Mouse (Mus musculus): ENCODE measurements around the gene Aspn. TPM values are rescaled to one million over a fixed set of nuclear protein-coding genes. Genes with fewer than 3 reads are reported as not detected.
A peak's percentile ranks its signal among the peaks of the same experiment; 100 is the strongest.

The Aspn gene
- 1 to 10 TPM; 2.0 to 5.8 (median 2.9) TPM for total RNA-seq (2022)

DNA sequence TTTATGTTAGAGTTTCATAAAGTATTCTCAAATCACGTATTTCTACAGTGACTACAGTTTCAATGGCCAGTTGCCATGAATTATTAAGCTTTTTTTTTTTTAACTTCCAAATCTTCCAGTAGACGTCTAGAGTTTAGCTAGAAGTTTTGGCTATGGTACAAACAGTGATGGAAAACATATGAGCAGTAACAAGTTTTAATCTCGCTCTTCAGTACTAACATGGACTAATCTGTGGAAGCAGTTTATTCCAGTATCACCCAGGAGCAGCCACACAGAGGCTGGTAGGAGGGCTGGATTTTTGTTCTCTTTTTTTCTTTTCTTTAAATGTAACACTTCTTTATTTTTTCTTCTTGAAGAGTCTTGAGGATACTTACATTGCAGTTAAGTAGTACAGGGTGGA is at the start of gene Aspn:
Aspn (plus strand) TSS at position 165 of the 400 bp plus-strand sequence.
- no peak for DNase-seq

DNA sequence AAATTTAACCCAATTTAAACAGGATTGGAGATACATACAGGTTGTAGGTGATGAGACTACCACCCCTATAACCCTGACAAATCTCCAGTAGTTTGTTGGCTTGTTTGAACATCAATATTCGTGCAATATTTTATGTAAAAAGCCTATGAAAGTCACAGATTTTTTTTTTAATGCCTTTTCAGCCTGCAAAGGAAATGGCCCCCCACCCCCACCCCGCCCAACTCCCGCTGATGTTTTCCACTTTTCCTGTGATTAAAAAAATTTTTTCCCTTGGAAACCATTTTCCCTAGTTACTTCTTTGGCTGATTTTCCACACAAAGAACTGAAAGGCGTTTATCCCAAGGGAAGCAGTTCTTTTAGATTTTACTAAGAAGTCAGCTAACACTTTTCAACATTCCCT is 39.7 kb upstream of the Aspn start, which contains the start of gene Ecm2:
Ecm2 (plus strand) TSS at position 301 of the 400 bp plus-strand sequence.
- DNase-seq: no peak

DNA sequence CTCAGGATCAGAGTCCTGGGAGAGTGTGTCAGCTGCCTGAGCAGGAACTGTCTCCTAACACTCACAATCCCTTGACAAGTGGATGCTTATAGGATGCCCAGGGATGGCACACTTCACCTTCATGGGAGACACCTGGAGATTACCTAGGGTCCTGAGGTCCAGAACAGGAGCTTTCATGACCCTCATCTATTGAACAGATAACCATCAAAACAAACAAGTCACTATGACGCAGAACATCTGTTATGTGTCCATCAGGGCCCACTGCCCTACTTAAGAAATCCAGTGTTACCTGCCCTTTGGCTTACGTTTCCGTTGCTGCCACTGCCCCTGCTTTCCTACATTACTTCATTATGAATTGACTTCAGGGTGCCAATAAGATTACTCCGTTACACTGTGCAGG is 38.5 kb upstream of the Aspn start:
- no peak for DNase-seq

DNA sequence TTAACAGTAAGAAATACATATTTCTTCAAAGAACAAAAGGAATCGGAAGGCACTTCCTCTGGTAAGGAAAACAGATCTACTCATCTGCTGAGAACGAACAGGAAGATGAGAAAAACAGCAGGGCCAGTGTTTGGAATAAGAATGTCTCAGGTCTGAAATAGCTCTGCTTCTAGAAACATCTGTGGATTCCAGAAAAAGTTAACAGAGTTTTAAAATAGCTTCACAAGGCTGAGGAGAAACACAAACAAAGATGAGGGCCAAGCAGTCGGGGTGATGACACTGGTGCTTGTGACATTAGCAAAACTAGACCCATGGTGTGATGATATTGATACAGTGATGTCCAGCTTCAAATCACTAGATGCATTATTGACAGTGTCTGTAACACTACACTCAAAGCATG is 37.1 kb upstream of the Aspn start:
- DNase-seq: no peak

DNA sequence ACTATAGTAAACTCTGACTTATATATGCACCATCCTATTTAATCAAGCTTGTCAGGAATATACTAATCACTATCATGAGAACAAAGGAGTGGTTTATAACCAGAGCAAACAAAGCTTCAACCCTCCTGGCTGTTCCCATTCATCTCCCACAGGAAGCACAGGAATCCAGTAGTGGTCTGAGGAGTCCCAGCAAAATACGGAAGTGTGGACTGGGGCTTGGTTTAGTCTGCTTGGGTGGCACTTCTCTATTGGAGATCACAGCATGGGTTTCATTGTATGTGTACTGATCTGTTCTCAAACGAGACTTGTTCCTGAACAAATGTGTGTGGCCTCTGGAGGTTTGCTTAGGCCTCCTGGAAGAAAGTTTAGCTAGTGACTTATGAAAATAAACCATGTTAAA is 25.5 kb upstream of the Aspn start:
- DNase-seq: no peak

DNA sequence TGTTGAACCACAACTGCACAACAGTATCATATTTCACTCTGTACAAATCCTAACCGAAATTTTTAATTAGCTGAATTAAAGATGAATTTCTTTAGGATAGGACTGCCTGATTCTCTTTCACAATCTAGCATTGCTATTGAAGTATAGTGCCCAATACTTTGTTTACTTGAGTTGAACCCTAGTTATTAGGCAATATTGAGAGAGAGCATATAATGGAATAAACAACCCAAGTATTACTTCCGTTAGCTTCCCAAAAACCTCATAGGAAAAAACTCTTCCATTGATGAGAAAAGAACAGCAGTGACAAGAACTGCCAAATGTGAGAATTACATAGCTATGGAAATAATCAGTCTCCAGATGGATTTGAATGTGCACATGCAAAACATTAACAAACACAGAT is 18.0 kb upstream of the Aspn start:
- no peak for DNase-seq

DNA sequence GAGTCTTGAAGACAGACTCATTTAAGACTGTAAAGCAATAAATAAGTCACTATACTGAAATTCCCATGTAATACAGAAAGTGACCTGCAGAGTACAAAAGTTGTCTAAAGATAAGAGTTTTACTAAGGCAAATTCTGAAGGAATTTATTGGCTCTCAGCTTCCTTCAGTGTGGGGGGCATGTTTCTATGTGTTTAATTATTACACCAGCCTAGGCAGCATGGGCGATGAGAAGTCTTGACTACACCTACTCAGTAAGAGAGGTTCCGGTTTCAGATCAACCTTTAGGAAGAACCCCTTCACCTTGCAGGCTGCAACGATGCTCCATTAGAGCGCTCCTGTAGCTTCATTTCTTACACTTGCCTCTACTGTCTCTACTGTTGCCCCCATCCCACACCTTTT is 13.6 kb upstream of the Aspn start:
- no peak for DNase-seq

DNA sequence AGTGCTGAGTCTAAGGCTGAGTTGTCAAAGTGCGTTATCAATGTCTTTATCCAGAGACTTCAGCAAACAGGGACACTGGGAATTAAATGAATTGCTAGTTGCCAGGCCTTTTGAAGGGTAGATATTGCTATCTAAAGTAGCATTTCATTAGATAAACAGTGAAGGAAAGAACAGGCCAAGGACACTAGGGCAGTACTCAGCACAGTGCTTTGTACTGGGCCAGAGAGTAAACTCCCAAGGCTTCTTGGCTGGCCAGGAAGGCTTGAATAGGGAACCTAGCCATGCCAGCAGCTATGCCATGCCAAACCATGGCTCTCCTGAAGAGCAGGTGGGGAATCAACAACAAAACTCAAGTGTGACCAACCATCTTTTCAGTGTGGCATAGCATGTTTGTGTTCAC is 7.3 kb upstream of the Aspn start:
- DNase-seq: peak; percentile 37

DNA sequence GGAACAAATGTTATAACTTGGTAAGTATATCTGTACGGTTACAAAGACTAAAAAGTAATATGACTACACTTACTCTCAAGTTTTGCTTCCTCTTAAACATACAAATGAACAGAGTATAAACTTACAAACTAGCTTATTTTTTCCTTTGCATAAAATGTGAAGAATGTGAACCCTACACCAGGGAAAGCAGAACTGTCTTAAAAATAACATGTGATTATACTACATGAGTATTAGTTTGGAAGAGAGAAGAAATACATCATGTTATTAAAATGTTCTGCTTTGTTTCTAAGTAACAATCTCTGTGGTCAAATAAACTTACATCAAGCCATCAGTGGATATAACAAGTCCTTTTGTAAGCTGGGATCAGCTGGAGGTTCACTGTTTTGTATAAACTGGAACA is 5.5 kb upstream of the Aspn start:
- no peak for DNase-seq

DNA sequence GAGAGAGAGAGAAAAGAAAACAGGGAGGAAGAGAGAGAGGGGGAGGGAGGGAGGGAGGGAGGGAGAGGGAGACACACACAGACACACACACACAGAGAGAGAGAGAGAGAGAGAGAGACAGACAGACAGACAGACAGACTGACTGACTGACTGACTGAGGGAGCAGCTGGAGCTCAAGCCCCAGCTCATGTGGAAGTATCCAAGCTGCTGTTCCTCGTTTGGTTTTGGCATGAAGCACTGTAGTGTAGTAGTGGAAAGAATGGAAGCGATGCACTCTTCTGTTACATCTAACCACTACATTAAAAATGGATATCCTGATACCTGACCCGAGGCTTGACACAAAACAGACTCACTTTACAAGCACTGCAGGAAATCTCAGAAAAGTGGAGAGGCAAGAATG is 1.4 kb downstream of the Aspn start:
- no peak for DNase-seq

DNA sequence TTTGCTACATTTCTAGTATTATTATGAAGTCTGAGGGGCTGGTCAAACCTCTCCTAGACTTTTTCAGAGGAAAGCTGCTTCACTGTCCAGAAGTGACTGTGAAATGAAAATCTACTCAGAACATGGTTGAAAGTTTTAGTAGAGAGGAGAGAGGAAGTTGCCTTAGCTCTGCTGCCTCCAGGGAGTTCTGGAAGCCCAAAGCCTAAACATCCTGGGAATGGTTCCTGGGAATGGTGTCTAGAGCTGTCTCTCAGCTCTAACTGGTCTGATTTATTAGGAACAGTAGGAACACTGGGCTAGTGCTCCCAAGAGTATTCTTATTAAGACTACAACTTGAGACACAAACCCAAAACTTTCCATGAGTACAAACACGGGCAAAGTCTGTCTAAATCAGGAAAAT is 2.3 kb downstream of the Aspn start:
- DNase-seq: no peak

DNA sequence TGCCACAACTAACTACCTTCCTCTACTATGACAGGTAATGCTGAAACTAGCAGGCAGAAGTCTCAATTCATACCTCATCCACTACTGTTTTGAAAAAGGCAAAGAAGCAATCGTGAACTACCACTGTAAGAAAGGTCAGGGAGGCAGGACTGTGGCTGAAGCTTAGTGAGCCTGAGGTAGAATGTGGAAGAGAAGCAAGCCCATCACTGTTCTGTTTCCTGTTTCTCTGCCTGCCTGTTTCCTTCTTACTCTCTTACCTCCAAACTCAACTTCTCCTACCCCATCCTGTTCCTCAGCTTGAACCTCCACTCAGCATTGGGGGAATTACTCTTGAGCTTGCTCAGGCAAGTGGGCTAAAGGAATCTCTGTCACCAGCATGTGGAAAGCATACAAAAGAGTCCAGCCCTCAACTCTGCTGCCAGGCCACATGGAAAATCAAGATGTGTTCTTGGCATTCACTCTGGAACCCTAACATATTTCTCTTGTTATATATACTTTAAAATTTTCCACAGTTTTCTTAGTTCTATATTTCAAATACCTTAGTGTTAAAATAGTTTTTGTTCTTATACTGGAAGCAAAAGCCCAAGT is 3.4 kb downstream of the Aspn start:
- DNase-seq: no peak

DNA sequence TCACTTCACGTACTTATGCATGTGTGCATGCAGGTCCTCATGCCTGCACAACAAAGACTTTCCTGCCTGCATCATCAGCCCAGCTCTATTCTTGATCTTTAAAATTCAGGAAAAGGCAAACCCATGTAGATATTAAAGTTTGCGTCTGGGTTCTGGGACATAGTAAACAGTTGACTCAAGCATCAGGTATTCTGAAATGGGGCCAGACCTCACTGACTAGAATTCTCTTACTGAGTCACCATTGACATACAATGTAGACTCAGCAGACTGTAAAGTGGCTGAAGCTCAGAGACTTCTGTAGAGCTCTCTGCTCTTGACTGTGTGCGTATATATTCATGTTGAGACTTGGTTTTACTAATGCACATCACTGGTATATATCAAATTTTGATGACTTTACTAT is 5.4 kb downstream of the Aspn start:
- no peak for DNase-seq

DNA sequence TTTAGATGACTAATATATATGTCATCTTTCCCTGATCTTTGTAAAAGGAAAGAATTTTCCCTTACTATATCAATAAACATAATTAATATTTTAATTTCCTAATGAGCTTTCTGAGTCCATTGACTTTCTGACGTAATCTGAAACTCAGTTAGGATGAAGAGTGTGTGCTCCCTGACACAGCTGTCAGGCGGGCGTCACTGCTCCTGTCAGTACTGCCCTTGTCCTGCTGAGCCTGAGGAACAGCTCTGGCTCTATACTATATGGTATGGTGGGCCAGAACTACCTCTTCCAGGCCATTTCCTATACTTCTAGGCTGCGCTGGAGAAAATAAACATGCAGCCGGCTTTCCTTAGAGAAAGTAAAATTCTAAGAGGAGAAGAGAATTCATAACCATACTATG is 10.3 kb downstream of the Aspn start:
- no peak for DNase-seq

DNA sequence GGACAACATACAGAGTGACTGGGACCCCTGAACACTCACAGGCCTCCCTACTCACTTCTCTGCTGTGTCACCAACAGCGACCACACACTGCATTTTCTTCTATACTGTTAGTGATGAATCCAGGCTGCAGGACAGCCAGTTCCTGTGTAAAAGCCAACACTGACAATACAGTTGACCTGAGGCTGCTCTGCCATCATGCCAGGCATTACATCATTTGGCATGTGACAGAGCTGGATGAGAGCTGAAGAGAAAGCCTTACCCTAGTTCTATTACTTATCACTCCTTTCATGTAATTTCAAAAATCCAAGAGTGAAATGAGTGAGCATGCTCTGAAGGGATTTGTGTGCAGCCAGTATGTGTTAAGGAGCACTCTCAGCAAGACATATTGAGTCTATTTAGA is 12.0 kb downstream of the Aspn start:
- no peak for DNase-seq

DNA sequence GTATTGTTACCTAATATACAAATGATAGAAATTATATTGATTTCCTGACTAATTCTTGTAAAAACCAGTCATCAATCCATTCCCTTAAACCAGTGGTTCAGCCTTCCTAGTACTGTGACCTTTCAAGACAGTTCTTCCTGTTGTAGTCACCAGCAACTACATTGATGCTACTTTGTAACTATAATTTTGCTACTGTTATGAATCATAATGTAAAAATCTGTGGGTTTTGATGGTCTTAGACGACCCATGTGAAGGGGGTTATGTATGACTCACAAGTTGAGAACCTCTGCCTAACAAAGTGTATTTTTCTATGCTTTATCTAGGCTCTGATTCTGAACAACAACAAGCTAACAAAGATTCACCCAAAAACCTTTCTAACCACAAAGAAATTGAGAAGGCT is 12.7 kb downstream of the Aspn start:
- no peak for DNase-seq

DNA sequence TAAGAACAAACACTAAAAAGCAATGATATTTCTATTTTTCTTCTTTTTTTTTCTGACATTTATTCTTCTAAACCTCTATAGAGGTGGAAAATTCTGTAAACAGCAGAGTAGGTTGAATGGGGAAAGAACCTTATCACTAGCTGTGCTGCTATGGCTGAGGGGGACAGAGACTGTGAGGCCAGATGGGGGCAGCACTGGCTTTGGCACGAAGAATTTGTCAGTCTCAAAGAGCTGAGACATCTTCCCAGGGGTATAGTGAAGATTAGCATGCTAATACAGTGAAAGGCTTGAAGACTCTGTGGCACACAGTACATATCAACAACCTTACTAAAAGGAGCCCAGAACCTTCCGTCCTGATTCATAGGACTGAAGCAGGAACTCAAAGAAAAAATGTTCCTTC is 14.9 kb downstream of the Aspn start:
- no peak for DNase-seq

DNA sequence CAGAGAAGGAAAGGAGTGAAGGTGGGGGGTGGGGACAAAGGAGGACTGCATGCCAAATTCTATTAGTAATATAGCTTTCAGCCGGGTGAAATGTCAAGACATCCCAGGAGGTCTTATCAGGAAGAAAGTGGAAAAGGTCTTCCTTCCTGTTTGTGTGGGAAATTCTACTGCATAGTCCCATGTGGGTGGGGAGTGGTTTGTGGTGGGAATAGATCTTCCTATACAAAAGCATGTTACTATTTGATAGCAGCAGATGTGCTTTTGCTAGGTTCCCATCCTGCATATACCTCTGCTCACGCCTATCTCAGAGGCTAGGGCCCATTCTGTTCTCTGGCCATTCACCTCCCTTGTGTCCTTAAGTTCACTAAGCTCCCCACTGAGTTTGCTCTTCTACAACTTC is 16.6 kb downstream of the Aspn start:
- DNase-seq: no peak

DNA sequence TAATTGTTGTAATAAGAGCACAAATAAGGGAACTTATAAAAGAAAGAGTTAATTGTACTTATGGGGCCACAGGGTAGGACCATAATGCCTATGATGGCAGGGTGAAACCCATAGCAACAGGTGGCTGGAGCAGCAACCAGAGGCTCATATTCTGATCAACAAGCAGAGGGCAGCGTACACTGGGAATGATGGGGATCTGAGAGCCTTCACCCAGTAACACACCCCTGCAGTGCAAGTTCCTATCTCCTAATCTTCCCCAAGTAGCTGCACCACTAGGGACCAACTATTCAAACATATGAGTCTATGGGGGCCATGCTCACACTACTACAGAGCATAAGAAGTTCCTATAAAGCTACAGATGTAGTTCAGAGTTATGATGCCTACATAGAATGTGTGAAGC is 20.1 kb downstream of the Aspn start:
- no peak for DNase-seq

DNA sequence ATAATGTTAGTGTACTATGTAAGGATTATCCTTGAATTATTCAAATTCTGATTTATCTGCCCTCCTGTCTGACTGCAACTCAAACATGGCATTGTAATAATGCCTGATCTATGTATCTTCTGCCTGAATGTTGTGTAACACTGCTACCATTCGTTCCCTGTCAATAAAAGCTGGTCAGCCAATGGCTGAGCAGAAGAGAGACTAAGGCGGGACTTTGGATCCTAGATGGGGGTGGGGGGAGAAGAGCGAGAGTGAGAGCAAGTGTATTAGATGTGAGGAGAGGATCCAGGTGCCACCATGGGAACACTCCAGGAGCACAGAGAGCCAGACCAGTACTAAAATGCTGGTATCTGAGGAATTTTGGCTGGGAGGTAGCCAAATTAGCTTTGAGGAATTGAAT is 26.1 kb downstream of the Aspn start:
- no peak for DNase-seq

DNA sequence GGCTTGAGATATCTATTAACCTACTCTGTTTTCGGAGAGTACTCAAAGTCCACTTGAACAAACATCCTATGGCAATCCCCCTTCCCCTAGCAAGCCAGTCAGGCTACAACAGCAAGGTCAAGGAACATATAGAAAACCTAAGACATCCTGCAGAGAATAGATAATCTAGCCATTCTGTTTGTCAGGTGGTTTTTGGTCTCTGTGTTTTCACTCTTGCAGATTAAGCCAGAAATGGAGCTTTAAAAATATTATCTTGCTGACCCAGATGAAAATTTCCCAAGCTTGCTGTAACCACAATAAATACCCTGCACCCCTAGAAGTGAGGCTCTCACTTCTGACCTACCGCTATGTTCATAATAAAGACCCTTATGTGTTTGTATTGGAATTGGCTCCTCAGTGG is 27.2 kb downstream of the Aspn start:
- no peak for DNase-seq

DNA sequence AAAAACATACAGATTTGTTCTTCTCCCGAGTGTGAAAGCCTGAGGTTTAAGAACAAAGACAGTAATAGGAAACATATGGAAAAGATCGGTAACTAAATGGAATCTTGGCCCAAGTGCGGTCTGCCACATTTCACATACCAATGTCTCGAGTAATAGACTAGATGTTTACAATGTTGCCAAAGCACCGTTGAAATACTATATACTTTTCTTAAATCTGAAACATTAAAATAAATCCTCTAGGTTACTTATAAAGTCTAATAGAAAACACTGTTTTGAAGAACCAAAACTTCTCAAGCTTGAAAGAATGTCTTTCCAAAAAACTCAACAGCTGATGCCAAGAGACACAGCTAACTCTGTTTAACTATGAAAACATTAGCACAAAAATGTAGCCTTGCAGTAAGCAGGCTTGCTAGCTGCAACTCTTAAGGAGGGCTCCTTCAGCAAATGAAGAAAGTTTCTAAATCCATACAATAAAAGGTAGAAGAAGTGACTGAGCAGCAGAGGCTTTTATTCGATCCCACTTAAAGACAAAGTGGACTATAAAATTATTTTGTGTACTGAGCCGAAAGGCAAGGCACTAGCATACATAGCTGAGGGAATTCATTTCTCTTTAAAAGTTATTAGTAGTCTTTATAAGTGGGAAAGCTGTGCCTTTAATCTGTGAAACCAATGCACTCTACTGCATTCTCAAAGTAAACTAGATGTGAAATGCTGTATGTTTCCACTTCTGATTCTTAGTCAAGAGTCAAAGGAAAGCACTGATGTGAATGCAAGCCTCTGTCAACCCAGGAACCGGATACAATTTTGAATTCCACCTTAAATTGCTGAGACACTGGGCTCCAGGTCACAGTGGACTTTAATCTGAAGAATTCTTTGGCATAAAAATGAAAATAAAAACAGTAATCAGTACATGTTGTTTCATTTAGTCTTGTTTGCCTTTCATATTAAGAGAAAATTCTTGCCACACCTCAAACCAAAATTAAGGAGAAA is 37.6 kb downstream of the Aspn start, which contains the start of gene Omd:
Omd (plus strand) TSS at position 922 of the 990 bp plus-strand sequence.
- DNase-seq: no peak

DNA sequence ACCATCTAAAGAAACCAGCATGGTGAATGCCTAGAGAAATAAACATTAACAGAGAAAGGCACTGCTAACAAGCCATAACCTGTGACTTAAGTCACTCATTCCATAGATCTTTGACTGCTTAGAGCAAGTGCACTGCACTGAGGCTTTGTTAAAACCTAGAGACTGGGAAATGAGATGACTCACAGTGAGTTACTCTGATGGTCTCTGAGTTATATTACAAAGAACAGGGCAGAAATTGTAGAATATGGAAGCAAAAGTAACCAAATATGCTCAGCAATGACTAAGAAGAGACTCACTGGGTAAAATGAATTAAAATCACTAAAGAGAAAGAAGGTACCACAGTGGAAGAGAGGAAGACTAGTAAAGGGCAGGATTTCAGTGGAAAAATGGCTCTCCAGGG is 39.6 kb downstream of the Aspn start:
- no peak for DNase-seq

Measured in adrenal gland, adult 8-10 months (tissue).